Mouse (Mus musculus): ENCODE measurements at regions not wholly inside any gene's neighbourhood (a gene's known extent, or its start where the extent isn't known, plus 50 kb on each side); places are given as distances from the start of the nearest gene placed in this dataset.
A peak's percentile ranks its signal among the peaks of the same experiment; 100 is the strongest.

DNA sequence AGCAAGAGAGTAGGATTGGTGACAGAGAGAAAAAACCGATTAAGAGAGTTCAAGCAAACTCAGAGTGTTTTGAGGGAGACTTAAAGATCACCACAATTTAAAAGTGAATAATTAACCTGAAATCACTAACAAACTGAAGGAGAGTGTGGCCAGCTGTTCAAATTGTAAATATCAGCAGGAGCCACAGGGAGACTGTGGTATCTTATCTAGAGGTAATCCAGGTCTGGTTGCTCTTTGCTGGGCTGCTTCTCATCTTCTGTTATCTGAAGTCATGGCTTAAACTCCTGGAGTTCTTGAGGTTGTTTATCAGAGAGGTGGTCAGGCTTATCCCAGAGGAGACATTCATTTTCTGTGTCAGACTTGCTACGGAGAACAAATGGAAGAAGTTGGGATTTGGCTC, 106.7 kb upstream of the Nrp1 start:
- no peak for DNase-seq

DNA sequence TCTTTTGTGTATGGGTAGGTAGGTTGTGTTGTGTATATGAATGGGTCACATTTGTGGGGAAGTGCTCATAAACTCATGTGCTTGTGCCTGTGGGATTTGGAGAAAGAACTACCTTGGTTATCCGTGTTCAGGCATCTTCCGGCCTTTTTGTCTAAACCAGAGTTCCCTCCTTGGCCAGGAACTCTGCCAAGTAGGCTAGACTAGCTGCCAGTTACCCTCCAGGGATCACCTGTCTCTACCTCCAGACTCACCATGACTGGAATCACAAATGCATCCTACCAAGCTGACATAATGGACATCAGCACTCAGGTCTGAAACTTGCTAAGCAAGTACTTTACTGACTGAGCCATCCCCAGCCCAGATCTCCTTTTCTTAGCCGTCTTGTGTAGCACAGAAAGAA, 97.6 kb upstream of the Nrp1 start:
- no peak for DNase-seq

DNA sequence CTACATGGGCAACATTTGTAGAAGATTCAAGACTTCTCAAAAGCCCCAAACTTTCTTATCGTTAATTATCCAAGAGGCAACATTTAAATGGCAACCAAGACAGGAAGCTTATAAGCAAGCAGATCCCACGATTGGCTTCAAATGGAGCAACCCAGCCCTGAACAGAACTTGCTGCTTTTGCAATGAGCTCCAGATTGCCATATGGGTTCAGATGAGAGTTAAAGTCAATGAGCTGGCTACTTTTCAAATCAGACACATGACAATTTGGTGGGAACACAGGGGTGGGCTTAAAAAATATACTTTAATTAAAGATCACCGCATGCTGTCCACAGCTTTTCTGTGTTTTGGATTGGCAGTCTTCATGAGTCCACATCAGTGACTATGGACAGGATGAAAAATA, 97.0 kb upstream of the Nrp1 start:
- no peak for DNase-seq

DNA sequence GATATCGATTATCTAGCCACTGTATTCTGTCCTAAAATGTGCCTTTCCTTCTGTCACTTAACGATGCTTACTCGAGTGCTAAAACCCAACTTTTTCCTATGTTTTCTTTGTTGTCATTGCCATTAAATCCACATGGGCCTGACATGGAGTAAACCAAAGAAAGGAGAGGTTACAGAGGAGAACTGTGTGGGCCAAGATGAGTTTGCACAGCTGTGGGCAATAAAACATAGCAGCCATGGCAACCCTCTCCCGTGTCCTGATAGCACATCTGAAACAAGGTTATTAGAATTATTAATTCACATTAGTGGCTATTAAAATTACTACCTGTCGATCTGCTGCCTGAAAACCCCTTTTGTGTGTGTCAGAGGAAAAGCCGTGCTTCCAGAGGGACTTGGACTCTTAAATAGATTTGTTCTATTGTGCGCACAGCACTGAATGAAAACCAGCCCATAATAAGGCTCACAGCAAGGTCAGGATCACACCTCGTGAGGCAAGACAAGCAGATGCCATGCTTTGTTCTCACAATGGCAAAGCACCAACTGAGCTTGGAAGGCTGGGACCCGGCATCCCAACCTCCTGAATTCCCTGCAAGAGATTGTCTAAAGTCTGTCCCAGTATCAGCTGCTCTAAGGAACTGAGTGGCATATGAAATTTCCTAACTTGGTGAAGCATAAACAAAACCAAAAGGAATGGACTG, 95.0 kb upstream of the Nrp1 start:
- DNase-seq = no peak

DNA sequence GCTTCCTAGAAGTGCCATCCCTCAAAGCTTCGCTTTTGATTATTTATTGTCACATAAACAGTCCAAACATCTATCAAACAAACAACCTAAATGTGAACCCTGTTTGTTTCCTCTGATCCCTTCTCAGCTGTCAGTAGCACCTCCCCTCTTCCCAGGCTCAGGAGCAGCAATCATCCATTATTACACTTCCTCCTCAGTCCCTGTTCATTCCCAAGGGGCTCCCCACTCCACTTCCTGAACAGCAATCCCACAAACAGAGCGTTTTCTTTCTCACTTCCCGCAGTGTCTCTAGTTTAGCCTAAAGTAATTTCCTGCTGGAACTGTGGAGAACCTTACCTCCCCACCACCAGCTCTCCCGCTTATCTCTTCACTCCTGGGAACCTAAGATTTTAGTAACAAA, 91.1 kb upstream of the Nrp1 start:
- DNase-seq = no peak

DNA sequence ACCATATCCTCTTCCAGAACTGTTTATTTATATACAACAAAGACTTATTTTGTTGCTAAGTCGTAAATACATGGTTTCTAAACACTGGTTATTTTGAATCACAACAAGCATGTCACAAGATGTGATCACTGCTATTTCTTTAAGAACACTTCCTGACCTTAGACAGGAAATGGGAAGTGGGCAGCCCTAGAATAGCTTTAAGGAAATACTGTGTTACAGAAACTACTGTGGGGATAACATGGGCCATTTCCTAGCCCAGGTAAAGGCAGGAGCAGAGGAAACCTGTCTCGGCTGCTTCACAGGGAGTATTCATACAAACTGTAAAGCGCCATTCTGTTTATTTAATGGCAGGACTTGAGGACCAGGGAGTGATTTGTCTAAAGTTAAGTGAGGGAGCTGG, 90.4 kb upstream of the Nrp1 start:
- no peak for DNase-seq

DNA sequence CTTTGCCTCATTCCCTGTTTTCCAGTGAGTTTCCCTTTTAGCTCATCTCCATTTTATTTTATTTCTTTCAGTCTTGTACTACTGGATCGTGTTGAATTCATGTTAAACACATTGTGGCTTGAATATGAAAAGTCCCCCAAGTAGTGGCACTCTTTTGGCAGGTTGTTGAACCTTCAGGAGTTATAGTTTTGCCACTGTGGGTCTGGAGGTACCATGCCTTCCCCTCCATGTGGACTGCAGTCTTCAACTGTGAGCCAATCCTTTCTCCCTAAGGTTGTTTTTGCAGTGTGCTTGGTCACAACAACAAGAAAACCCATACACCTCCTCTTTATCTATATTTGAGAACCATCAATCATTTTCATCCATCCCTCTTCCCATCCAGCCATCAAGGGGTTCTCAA, 88.9 kb upstream of the Nrp1 start:
- DNase-seq = no peak

DNA sequence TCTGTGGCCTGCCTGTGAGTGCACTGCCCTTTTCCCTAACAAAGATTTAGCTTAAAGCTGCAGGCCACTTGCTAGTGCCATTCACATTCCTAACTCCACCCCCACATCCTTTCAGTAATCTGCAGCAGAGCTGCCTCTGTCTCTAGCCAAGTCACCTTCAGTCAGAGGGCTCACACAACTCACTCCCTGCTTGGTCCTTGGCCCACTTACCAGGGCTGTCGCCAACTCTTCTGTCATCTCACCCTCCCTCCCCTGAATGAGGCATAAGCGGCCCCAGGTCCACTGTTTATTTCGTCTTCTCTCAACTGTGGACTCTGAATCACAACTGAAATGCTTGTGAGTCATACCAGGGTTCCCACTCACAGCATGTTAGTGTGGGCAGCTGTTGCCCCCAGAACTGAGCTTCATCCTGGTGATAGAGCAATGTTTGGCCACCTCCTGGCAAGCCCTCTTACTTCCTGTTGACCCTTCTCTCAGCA, 85.5 kb upstream of the Nrp1 start:
- no peak for DNase-seq

DNA sequence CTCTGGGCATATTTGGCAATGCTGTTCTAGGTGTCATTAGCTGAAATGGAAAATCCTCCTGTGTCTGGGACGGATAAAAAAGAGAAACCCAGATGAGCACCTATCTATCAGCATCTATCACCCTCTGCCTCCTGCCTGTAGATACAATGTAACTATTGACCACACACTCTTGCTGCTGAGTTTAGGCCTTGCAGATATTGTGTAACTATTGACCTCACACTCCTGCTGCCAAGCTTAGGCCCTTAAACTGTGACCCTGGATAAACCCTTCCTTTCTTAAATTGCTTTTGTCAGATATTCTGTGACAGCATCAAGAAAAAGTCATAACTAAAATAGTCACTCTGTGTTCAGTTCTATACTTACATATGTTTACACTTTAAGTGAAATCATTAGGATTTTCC, 81.9 kb upstream of the Nrp1 start:
- no peak for DNase-seq

DNA sequence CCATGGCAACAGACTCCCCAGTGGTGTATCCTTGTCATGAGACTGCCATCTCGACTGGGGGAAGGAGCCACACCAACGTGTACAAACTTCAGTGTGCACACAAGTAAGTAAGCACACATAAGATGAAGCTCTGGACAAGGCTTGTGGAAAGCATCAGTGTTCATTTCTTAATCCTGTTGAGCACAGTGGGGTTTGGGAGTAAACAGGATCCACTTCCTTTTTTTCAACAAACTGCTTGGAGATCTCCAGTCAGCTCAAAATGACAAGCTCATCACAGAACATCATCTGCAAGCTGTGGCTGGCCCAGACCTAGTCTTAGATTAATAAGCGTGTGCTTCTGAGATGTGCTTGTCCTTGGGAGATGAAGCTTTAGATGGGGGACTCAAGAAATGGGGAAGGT, 75.6 kb upstream of the Nrp1 start:
- DNase-seq = no peak

DNA sequence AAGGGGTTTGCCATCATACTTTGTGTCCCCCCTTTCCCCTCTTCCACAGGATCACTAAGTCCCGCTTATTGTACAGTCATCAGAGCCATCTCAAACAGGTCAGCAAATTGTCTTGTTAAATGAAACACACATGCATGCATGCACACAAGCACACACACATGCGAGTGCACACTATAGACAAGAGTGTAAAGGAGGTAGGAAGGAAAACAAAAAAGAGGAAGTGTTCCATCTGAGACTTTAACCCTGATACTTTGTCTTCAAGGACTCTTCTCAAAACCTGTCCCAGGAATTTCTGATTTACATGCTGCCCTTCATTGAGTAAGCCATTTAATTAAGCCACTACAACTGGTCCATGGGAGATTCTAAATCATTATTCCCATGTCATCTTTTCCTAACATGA, 75.0 kb upstream of the Nrp1 start:
- no peak for DNase-seq

DNA sequence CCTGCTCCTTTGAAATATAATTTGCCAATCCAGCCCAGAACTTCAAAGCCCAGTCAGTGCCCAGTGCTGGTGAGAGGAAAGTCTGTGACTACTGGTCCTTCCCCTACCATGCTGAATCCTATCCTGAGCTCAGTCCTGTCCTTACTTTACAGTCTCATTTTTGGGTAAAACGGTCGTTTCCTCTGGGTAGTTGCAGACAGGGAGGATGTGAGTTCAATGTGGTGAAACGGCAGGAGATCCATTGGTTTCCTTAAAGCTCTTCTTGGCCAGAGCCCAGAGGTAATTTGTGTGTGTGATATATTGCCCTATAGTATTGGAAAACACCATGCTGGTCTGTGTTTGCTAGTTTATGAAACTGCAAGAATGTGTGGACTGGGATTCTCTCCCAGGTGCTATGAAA, 73.6 kb upstream of the Nrp1 start:
- DNase-seq = no peak

DNA sequence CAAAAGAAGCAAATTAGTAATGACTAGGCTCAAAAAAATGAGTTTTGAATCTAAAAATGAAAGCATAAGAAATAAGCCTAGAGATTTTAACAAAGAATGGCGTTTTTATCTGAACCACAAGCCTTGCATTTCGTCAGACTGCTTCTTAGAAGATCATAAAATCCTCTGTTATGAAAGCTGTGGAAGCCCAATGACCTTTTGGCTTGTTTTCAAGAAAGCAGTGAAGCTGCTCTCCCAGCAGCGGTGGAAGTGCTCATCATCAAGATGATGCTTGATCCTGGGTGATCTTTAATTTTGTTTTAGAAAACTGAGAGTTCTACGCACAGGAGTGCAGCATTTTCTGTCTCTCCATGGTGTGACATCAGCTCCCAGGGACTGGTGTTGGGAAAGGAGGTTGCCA, 68.3 kb upstream of the Nrp1 start:
- no peak for DNase-seq

DNA sequence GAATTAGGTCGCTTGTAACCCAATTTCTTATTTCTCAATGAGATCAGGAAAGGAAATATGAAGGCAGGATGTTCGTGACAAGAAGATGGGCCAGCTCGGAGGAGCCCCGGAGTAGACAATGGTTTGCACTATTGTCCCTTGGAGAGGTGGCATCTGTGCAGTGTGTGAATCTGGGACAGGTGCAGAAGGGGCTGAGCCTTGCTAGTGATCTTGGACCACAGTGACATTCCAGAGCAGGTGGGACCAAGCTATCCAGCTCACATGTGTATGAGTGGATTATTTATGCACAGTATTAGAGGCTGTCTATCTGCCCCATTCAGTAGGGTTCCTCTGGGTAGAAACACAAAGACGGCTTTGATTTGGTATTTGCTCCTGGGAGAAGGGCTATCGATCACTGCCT, 66.0 kb upstream of the Nrp1 start:
- no peak for DNase-seq

DNA sequence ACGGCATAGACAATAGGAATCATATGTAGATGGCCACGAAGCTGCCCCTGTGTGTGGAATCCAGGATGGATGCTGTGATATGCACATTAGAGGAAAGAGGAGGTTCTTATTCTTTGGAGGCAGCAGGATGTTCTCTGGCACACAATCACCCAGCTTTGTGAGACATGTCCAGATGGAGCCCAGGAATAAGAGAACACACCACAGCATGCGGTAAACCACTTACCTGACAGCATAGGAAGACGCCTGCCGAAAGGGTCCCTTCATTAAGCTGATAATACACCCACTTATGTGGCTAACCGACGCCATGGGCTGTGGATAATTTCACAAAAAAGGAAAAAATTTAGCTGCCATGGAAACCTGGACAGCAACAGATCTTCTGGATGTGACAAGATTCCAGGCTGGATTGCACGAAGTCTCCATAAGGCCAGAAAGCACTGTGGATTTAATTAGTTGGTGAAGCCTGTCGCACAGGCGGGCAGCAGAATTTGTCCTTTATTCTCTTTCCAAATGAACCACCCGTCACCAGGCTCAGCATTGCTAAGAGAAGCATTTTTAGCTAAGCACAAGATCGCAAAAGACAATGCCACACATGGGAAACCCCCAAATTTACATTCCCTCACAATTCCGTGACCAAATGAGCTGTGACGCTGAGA, 61.5 kb upstream of the Nrp1 start:
- peak; percentile 5 for DNase-seq

DNA sequence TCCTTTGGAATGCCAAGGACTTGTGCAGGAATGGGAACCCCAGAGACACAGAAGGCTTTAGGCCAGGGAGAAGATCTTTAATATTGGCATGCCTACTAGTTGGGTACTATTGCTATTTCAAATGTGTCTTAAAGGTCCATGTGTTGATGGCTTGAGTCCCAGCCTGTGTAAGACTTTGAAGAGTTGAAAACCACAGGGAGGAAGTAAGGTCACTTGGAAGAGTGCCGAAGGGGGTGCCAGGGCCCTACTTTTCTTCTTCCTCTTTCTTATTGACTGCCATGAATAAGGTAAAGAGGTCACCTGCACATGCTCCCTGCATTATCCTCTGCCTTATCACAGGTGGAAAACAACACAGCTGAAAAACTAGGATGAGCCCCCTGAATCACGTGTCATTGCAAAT, 56.1 kb upstream of the Nrp1 start:
- DNase-seq = no peak

All from right cerebral cortex, postnatal 14 days (tissue).